Comparison of ENCODE assay signal across 8 mouse cellular contexts in the genomic region with DNA sequence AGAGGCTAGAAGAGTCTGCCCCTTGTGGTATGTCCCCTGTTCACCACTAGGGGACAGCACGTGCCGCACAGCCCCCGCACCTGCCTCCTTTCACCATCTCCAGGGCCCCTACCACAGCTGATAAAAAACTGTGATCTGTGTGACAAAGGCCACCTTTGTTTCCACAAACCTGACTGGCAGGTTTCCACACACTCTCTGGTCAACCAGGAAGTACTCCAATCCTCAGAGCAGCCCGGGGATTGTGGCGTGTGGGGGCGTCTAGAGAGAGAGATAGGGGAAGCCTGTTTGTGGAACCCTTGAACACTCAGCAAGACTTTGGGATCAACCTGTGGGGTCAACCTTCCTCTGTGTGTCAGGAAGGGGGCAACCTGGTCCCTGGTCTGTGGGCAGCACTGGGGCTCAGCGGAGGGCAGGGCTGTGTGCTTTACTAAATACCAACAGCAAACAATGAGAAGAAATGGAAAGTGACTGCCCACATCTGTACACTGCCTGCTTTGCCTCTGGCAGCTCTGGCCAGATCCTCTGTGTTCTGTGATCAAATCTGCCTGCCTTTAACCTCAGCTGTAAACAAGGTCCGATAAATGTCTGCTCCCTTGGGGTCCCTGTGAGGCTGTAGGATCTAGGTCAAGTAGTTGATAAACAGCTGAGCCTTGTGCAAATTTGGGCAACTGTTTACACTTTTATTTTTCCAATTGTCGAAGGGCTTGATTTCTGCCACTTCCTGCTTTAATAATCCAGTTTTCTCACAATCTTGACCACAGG. TPM values are rescaled to one million over a fixed set of nuclear protein-coding genes. Genes with fewer than 3 reads are reported as not detected.
DNase-seq lines count a peak whose midpoint lies in the region; ATAC-seq lines count a peak whose summit lies in the region.

No protein-coding gene starts in this region.

- peak overlapping the region; percentile 34 for H3K9ac ChIP-seq in forebrain, embryonic 13.5 days
- peak overlapping the region; percentile 4; the same call in 1 of the 2 replicates for H3K9ac ChIP-seq in midbrain, embryonic 13.5 days (replicated peaks)

- intact Hi-C loops in gastrocnemius, postnatal 14 days (cut with DNase I; ENCODE audit: low total_unique reads), result no loop called here
- intact Hi-C loops in gastrocnemius, postnatal 36 days (cut with DNase I), result no loop called here

- WGBS in forebrain, embryonic 13.5 days, result 6% methylated on average over 9 of the region's 9 CpGs
- 7% methylated on average over 9 of the region's 9 CpGs for WGBS in midbrain, embryonic 13.5 days

- H3K36me3 ChIP-seq in forebrain, embryonic 13.5 days (ENCODE audit: poor library complexity, severe bottlenecking), result peaks cover 63% of the 10 kb centered on the region
- H3K36me3 ChIP-seq in midbrain, embryonic 13.5 days, result peaks cover 64% of the 10 kb centered on the region

- H3K4me3 ChIP-seq in forebrain, embryonic 13.5 days, result no peak overlapping the region
- H3K4me3 ChIP-seq in midbrain, embryonic 13.5 days (replicated peaks), result no peak overlapping the region

- peak; percentile 30 for DNase-seq in gastrocnemius, postnatal 14 days
- DNase-seq in gastrocnemius, postnatal 36 days, result no peak
- DNase-seq in ZHBTc4 (ENCODE audit: low read depth, low spot score), result peak; percentile 87
- DNase-seq in kidney, postnatal 25 days, result peak; percentile 29 to 44
- peak; percentile 45 to 54 for DNase-seq in thymus, postnatal 36 days
- no peak for DNase-seq in gastrocnemius, adult 18-20 months (ENCODE audit: low spot score)

- peak overlapping the region; percentile 32 for H3K4me2 ChIP-seq in forebrain, embryonic 13.5 days
- H3K4me2 ChIP-seq in midbrain, embryonic 13.5 days (replicated peaks), result peak overlapping the region; percentile 22

- peaks cover 39% of the 10 kb centered on the region for H3K4me1 ChIP-seq in forebrain, embryonic 13.5 days
- H3K4me1 ChIP-seq in midbrain, embryonic 13.5 days (replicated peaks), result peaks cover 63% of the 10 kb centered on the region

- H3K9me3 ChIP-seq in forebrain, embryonic 13.5 days (replicated peaks), result no peaks in the 10 kb centered on the region
- no peaks in the 10 kb centered on the region for H3K9me3 ChIP-seq in midbrain, embryonic 13.5 days

- H3K27me3 ChIP-seq in forebrain, embryonic 13.5 days, result no peaks in the 10 kb centered on the region
- H3K27me3 ChIP-seq in midbrain, embryonic 13.5 days, result no peaks in the 10 kb centered on the region

- peak overlapping the region; percentile 80 for H3K27ac ChIP-seq in forebrain, embryonic 13.5 days
- peak overlapping the region; percentile 85 for H3K27ac ChIP-seq in midbrain, embryonic 13.5 days

- peak; percentile 26; the same call in 1 of the 2 replicates for ATAC-seq in forebrain, embryonic 13.5 days
- ATAC-seq in midbrain, embryonic 13.5 days, result peak; percentile 35

RNA-seq across cellular contexts. Expression of gene Dtx4, which starts 12.9 kb away (rescaled TPM):
- total RNA-seq in gastrocnemius, postnatal 14 days (2021), result 10 to 100 TPM; 10.1 to 14.1 TPM
- total RNA-seq in gastrocnemius, postnatal 36 days (2021), result 1 to 10 TPM; 5.2 to 5.3 TPM
- 16.9 and 20.0 TPM in 2 replicates for polyA plus RNA-seq in forebrain, embryonic 13.5 days (2015; fragmentation: Nextera tagmentation; extraction: Ambion mirVana)
- polyA plus RNA-seq in midbrain, embryonic 13.5 days (2015; fragmentation: Nextera tagmentation; extraction: Ambion mirVana), result 36.6 and 40.7 TPM in 2 replicates
- total RNA-seq in gastrocnemius, adult 18-20 months (2021), result 1 to 10 TPM; 2.9 to 3.7 TPM

RNA-seq across cellular contexts. Expression of gene Mpeg1, which starts 27.8 kb away (rescaled TPM):
- total RNA-seq in gastrocnemius, postnatal 14 days (2021), result 1 to 10 TPM; 1.5 to 1.6 TPM
- total RNA-seq in gastrocnemius, postnatal 36 days (2021), result 1 to 10 TPM; 1.1 to 2.7 TPM
- polyA plus RNA-seq in forebrain, embryonic 13.5 days (2015; fragmentation: Nextera tagmentation; extraction: Ambion mirVana), result 0.30 and 0.48 TPM in 2 replicates
- 0.54 and 0.57 TPM in 2 replicates for polyA plus RNA-seq in midbrain, embryonic 13.5 days (2015; fragmentation: Nextera tagmentation; extraction: Ambion mirVana)
- total RNA-seq in gastrocnemius, adult 18-20 months (2021), result 1 to 10 TPM in 1 of 2 experiments, under 1 TPM in 1; 0.80 to 1.6 TPM

RNA-seq across cellular contexts. Expression of gene Fam111a, which starts 57.2 kb away (rescaled TPM):
- 1 to 10 TPM; 3.9 to 5.5 TPM for total RNA-seq in gastrocnemius, postnatal 14 days (2021)
- total RNA-seq in gastrocnemius, postnatal 36 days (2021), result 1 to 10 TPM; 1.9 to 2.1 TPM
- 12.4 and 13.4 TPM in 2 replicates for polyA plus RNA-seq in forebrain, embryonic 13.5 days (2015; fragmentation: Nextera tagmentation; extraction: Ambion mirVana)
- 9.5 TPM in 2 replicates for polyA plus RNA-seq in midbrain, embryonic 13.5 days (2015; fragmentation: Nextera tagmentation; extraction: Ambion mirVana)
- 1 to 10 TPM; 1.3 to 2.7 TPM for total RNA-seq in gastrocnemius, adult 18-20 months (2021)

Comparison
In these comparisons a context has a peak if more than half of its experiments do, and no peak if none do; other contexts are left out.
1. DNase-seq: peak in gastrocnemius, postnatal 14 days (single experiment), ZHBTc4 (single experiment), kidney, postnatal 25 days (2 of 2) and thymus, postnatal 36 days (2 of 2); none in gastrocnemius, postnatal 36 days (0 of 2) and gastrocnemius, adult 18-20 months (single experiment).